Mouse (Mus musculus) erythroblast, embryonic 14.5 days (primary cell): ENCODE measurements at regions not wholly inside any gene's neighbourhood (a gene's known extent, or its start where the extent isn't known, plus 50 kb on each side); places are given as distances from the start of the nearest gene placed in this dataset.

Source experiments
- GATA1 ChIP-seq: IDR thresholded peaks from 2 replicates; pipeline ENCODE4 v1.6.1; 2012; ENCODE audit warnings: low read length, inconsistent platforms, mixed read lengths
- TAL1 ChIP-seq: IDR thresholded peaks from 3 replicates; pipeline ENCODE4 v1.6.1; 2012; ENCODE audit warnings: low read length, inconsistent platforms, mixed read lengths

DNA sequence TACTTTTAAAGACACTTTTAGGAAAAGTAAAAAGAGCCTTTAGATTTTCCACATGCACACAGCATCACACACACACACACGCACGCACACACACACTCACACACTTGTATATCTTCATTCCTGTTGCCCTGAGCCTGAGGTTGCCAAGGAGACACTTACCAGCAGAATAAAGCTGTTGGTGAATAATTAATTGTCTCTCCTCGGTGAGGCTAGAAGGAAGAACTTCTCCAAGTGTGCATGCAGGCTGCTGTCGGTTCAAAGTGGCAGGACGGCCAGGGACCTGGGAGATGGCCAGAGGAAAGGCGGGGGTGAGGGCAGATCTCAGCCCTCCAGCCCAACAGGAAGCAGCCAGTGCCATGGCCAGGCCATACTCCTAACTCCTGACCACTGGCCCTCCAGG is 98.6 kb upstream of the Prok2 start:
- TF ChIP-seq GATA1 (no peak), TAL1 (no peak)
